Mouse (Mus musculus) forebrain, embryonic 14.5 days (tissue): ENCODE measurements around the gene Ect2l. TPM values are rescaled to one million over a fixed set of nuclear protein-coding genes. Genes with fewer than 3 reads are reported as not detected.

Experiments
- ATAC-seq: fragments of 200-750 bp; cut with Nextera tagmentation; 2 replicates; pipeline ENCODE4 v1.8.0; 2017; ENCODE audit warnings: mild to moderate bottlenecking, moderate library complexity
- DNase-seq: peaks from one replicate; pipeline ENCODE4 v3.0.0-alpha.2; 2015; ENCODE audit warnings: low spot score
- H3K27ac ChIP-seq: fragments of 300-500 bp; sonication (generic); 2 replicates; pipeline ENCODE4 v1.5.1; 2014; ENCODE audit warnings: low read depth, mild to moderate bottlenecking, control low read depth, low read length, moderate library complexity
- H3K27me3 ChIP-seq: fragments of 300-500 bp; sonication (generic); replicated peaks from 2 replicates; pipeline ENCODE4 v1.6.1; 2014; ENCODE audit warnings: low read length, control low read depth, mixed read lengths; ENCODE audit not compliant: control insufficient read depth, insufficient read depth
- H3K36me3 ChIP-seq: fragments of 300-500 bp; sonication (generic); 2 replicates; pipeline ENCODE4 v1.6.1; 2014; ENCODE audit warnings: low read length, control low read depth; ENCODE audit not compliant: control insufficient read depth, insufficient read depth
- H3K4me1 ChIP-seq: fragments of 300-500 bp; sonication (generic); 2 replicates; pipeline ENCODE4 v1.6.1; 2014; ENCODE audit warnings: antibody characterized with exemption, low read length, control low read depth; ENCODE audit not compliant: control insufficient read depth, insufficient read depth
- H3K4me2 ChIP-seq: fragments of 300-500 bp; sonication (generic); 2 replicates; pipeline ENCODE4 v1.6.1; 2014; ENCODE audit warnings: mild to moderate bottlenecking, control low read depth, low read length
- H3K4me3 ChIP-seq: fragments of 300-500 bp; sonication (generic); 2 replicates; pipeline ENCODE4 v1.5.1; 2014; ENCODE audit warnings: low read depth, low read length, control low read depth
- H3K9ac ChIP-seq: fragments of 300-500 bp; sonication (generic); 2 replicates; pipeline ENCODE4 v1.6.1; 2014; ENCODE audit warnings: mild to moderate bottlenecking, low read length, control low read depth, moderate library complexity
- H3K9me3 ChIP-seq: fragments of 300-500 bp; sonication (generic); replicated peaks from 2 replicates; pipeline ENCODE4 v1.6.1; 2016; ENCODE audit warnings: low read length, control low read depth, mixed read lengths; ENCODE audit not compliant: control insufficient read depth
- WGBS: fragments of 180-500 bp; shearing (Covaris S2); extraction: QIAGEN DNeasy Blood & Tissue Kit; methylation state at CpG from one replicate; pipeline ENCODE4 v1.1.7; 2014; 5-methylcytosine and 5-hydroxymethylcytosine counted together
- polyA plus RNA-seq: library from polyadenylated mRNA; unstranded; fragments of >200 nt; fragmentation: Nextera tagmentation; extraction: Ambion mirVana; gene quantifications from 2 replicates; pipeline ENCODE4 v1.2.1, GENCODE M21; 2014

Gene Ect2l
- polyA plus RNA-seq, 1 experiment from 2014 or later, result 0.27 TPM

GRCm38 (mm10) chr10:18081536-18081935 is 129.2 kb downstream of the Ect2l start:
- ATAC-seq (no peak), DNase-seq (no peak)
- no peaks in the 10 kb centered on the region for H3K36me3 ChIP-seq
- 92% methylated on average over 1 of the region's 1 CpGs for WGBS
- no peaks in the 10 kb centered on the region; the same call in 1 of the 2 replicates for H3K4me1 ChIP-seq
- no peak overlapping the region for H3K4me3 ChIP-seq
- H3K27ac ChIP-seq, result no peak overlapping the region
- H3K9ac ChIP-seq, result no peak overlapping the region
- H3K4me2 ChIP-seq, result no peak overlapping the region
- H3K27me3 ChIP-seq, result no peaks in the 10 kb centered on the region
- H3K9me3 ChIP-seq, result 0 out of 2 replicates have a peak, but pooled peaks cover 2% of the 10 kb centered on the region

Other genes with a start within 250 kb of the Ect2l start
- gene Abracl, start 187.6 kb downstream of the Ect2l start, polyA plus RNA-seq, result 235 and 270 TPM in 2 replicates
- 18.5 and 18.7 TPM in 2 replicates for gene Reps1, start 155.0 kb downstream of the Ect2l start, polyA plus RNA-seq
- gene Ccdc28a, start 24.1 kb upstream of the Ect2l start, polyA plus RNA-seq, result 8.9 and 10.3 TPM in 2 replicates
- 17.1 and 17.9 TPM in 2 replicates for gene Nhsl1, start 108.1 kb upstream of the Ect2l start, polyA plus RNA-seq